Mouse (Mus musculus) kidney, adult 9 months (tissue): ENCODE data around the gene Mitf.

Experiments
- DNase-seq: peaks from one replicate; pipeline ENCODE4 v3.0.0; 2022

Mitf gene

GRCm38 (mm10) chr6:97950882-97951245, 144.0 kb downstream of the Mitf start:
- no peak for DNase-seq

DNA sequence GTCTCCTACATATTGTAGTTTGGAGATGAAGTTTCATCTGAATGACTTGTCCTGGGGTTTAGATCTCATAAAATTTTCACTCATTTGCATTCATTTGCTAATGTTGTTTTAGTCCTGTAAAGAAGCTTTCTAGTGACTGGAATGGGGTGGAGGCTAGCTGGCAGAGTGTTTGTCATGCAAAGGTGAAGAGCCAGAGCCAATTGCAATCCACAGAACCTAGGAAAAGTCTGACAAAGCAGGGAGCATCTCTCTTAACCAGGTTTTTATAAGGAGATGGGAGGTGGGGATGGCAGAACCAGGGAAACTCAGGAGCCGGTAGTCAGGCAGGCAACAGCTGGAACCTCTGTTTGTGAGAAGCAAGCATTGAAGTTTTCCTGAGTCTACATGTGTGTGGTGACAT, 144.9 kb downstream of the Mitf start:
- no peak for DNase-seq

DNA sequence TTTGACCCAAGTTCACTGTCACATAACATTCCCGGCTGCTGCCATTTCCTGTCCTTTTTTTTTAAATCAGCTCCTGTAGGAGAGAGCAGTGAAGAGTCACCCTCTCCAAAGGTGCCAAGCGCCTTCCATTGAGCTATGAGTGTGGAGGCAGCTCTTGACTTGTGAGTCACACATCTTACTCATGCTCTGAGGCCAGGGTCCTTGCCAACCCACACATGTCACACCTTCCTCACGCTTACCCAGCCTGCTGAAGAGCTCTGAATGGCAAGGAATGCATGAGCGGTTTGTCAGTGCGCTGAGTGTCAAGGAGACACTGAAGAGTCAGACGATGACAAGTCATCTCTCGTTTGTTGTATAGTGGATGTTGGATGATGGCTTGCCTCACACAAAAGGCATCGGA, 146.0 kb downstream of the Mitf start:
- no peak for DNase-seq

GRCm38 (mm10) chr6:97956121-97956520, 149.3 kb downstream of the Mitf start:
- peak; percentile 51 for DNase-seq

DNA sequence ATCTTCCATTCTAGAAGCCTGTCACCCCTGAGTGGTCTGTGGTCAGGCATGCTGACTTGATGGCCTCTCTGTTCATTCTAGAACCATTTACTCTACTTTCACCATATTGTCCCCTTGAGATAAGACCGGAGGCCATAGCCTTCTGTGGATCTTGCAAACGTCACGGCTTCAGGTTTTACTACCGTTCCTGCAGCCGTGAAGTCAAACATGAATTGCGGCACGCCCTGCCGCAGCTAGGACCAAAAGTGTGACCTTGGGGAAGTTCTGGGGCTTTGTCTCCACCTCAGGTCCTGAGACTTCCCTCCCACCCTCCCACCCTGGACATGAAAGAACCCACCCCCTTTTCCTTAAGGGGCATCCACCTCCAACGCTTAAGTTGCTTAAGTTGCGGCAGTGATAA, 149.8 kb downstream of the Mitf start:
- DNase-seq = no peak

DNA sequence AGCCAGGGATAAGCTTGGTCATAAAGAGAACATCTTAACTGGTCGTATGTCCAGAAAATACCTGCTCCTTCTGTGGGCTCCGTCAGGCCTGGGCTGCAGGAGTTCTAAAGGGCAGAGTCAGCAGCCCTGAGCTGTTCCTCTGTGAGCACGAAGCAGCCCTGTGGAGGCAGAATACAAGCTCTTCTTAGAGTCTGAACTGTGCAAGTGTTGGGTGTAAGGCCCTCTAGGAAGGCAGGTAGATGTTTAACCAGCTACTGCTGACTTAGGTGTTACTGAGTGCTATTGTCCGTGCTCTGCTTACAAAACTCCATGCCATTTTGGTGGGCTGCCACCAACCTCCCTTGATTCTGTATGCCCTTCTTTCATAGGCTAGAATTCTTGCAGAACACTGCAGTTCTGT, 151.4 kb downstream of the Mitf start:
- DNase-seq = peak; percentile 67

GRCm38 (mm10) chr6:97961776-97962175, 154.9 kb downstream of the Mitf start:
- no peak for DNase-seq

DNA sequence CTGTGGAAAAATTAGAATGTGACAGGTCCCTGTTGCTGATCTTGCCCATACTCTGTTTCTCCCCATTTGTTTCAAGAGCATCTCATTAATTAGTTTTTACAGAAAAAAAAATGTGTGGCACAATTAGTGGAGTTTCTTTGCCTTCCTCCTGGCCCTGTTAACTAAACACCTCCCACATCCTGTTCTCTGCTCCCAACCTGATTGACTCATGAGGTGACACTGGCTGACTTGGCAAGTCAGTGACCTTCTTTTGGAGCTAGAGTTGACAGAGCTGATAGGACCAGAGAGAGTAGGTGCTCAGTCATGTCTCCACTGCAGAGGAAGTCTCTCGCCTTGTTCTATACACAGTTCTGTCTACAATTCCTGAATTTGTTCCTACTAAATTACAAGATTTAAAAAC, 155.5 kb downstream of the Mitf start:
- DNase-seq = no peak

DNA sequence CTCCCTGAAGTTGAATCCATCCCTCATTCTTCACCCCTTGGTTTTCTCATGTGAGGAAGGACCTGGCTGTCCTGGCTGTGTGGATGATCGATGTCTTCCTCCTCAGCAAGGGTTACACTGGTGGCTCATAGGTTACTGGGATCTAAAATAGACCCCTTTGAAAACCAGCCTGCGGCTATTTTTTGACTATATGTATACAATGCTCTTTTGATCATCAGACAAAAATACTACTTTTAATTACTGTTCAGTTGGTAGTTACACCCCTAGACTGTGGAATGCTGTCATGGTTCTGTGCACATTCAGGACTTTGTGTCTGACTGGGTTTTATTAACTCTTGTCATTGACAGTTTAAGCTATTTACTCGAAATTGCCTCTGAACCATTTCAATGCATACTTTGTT, 157.9 kb downstream of the Mitf start:
- peak; percentile 36 for DNase-seq

DNA sequence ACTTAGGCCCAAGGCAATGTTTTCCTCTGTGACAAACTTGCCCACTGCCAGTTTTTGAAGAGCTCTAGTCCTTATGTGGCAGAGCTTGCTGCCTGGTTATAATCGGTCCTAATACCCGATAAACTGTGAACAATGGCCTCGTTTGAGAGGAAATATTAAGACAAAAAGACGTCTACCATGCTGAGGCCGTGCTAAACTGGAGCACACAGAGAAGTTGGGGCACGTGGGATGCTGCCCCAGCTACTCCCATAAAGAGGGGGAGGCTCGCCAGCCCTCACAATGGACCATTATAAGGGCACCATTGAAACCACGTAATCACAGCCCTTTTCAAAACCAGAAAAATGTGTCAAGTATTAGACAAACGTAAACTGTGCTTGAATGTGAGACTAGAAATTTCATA, 174.8 kb downstream of the Mitf start:
- no peak for DNase-seq

DNA sequence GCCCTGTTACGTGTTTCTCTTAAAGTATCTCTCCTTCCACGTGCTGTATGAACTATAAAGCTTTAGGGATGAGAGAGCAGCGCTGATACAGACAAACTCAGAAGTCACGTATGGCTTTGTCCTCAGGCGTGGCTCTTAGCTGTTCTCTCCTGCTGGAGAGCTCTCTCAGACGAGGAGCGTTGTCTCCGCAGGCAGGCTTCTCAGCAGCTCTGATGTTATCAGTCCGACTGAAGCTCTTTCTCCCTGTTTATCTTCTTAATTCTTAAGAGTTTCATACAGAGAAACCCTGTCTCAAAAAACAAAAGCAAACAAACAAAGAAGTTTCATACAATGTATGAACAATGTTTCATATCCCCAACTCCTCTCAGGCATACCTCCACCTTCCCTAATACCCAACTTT, 178.8 kb downstream of the Mitf start:
- no peak for DNase-seq

- DNase-seq = no peak
Observed at GRCm38 (mm10) chr6:97986417-97986816, 179.6 kb downstream of the Mitf start.

- DNase-seq = no peak
Observed at GRCm38 (mm10) chr6:97993507-97993906, 186.7 kb downstream of the Mitf start.

DNA sequence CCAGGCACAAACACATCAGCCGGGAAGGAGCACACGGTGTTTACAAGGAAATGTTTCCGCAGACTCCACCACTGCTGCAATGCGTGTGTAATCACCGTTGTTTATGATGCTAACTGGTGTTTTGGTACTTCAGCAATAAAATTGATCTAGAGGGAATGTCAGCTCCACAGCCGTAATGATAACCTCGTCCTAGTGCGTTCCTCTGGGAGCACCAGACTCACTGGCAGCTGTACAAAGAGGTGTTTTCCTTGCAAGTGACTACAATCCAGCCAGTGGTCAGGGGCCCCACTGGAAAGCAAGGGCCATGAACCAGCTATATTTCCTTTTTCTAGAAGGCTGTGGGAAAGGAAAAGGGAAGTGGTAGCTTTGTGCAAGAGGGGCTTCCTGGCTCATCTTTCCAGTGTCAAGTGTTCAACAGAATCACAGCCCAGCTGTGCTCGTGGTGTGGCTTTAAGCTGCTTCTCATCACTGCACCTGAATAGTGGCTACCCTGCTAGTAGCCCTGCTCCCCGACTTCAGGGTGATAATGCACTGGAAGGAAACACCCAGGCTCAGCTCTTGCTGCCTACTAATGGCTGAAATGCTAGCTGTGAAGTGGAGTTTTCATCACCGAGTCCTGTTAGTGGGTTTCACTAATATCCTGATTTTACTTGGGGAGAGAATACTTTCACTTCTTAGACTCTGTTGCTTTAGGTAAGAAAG, 188.9 kb downstream of the Mitf start:
- DNase-seq = no peak

- DNase-seq = no peak
Observed at GRCm38 (mm10) chr6:98001551-98001950, 194.7 kb downstream of the Mitf start.

DNA sequence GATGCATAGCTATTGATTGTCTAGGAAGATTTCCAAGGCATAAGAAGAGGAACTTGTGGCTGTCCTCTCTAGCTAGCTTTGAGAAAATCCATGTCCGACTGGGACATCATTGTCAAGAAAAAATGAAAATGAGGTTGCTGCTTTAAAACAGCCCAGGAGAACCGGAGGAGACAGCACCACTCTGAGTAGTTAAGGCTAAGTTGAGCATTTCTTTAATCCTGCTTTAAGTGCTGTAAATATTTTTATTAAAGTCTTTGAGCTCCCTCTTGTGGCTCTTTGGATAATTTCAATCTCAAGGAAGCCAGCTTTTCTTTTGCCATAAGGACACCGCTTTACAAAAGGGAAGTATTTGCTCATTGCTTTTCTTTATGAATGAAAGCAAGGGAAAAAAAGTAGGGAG, 196.3 kb downstream of the Mitf start:
- DNase-seq = peak; percentile 73

DNA sequence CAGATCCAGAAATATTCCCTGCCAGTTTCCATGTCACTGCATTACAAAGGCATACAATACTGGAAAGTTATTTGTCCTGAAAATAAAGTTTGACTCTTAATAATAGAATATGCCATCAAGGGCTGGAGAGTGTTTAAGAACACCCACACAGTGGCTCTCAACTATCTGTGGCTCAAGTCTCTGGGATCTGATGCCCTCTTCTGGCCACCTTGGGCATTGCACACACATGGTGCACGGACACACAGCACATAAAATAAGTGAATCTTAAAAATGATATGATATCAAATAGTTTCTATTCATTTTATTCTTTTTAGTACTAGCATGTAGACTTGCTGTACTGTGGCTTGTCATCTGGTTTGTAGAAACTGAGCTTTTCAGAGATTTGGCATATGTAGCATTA, 198.7 kb downstream of the Mitf start:
- DNase-seq = peak; percentile 46

- DNase-seq = no peak
Observed at GRCm38 (mm10) chr6:98015066-98015465, 208.2 kb downstream of the Mitf start.

DNA sequence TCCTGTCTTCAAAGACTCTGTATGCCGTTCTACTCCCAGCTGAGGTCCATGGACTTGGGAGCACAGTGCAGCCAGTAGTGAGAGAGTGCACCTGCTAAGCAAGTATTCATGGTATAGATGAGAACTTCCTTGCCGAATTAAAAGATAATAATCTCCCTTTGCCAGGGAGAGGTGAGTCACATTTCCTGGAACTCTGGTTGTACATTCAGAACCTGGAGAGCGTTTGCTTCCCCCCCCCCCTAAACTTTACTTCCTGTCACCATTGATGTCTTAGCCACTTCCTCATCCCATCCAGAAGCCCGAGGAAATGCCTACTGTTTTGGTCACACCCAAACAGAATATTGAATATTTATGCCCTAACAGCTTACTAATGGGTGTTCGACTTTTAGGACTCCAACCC, 209.0 kb downstream of the Mitf start:
- DNase-seq = no peak

- DNase-seq = no peak
Observed at GRCm38 (mm10) chr6:98023876-98024275, 217.0 kb downstream of the Mitf start.

GRCm38 (mm10) chr6:98038513-98038912, 231.7 kb downstream of the Mitf start:
- DNase-seq = no peak

GRCm38 (mm10) chr6:98041795-98042194, 234.9 kb downstream of the Mitf start:
- no peak for DNase-seq

DNA sequence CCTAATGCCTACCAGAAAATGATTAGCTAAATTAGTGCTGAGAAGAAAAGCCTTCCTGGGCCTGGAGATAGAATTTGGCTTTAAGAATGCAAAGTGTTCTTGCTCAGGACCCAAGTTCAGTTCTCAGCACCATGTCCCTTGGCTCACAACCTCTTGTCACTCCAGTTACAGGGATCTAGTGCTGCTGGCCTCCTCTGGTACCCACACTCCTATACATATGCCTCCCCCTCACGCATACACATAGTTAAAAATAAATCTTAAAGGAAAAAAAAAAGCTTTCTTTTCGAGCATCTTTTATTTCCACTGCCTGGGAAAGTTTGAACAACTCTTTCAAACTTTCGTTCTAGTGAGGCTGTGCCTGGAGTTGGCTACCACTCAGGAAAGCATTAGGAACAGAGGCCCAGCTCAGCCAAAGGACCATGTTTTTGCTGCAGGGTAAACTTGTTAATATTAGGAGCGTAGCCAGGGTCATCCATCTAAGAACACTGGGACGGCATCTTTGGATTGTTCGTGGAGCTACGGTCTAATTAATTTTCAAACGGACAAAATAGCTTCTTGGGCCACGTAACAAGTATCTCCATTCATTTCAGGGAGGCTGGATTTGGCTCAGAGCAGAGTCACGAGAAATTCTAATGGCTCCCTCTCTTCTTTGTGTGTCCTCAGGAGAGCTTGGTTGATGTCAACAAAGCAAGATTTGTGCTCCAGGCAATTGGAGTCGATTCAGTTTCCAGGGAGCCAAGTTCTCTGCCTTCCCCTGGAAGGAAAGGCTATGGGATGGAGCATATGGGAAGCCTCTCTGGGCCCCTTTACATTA, 239.7 kb downstream of the Mitf start:
- DNase-seq = no peak

- no peak for DNase-seq
Observed at GRCm38 (mm10) chr6:98047741-98048140, 240.9 kb downstream of the Mitf start.
